Mouse (Mus musculus): ENCODE measurements at regions not wholly inside any gene's neighbourhood (a gene's known extent, or its start where the extent isn't known, plus 50 kb on each side); places are given as distances from the start of the nearest gene placed in this dataset.

GRCm38 (mm10) chr5:116790419-116790818 lies 198.8 kb upstream of the Srrm4 start:
- DNase-seq (ENCODE audit: low spot score in 2 of 2), result no peak

DNA sequence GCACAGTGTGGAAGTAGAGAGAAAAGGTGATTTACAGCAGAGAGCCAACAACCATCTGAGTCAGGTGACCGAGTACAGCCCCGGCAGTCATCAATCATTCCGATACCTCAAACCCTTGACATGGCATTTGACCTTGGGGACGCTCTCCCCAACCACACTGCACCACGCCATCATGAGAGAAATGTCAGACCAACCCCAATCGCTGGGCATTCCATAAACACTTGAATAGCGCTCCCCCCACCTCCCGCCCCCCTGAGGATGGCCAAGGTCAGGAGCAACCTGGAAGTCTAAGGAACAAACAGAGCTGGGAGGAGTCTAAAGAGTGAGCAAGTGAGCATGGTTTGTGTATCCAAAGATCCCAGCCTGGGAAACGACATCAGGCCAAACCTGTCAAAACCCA lies 198.2 kb upstream of the Srrm4 start:
- no peak for DNase-seq (ENCODE audit: low spot score in 2 of 2)

DNA sequence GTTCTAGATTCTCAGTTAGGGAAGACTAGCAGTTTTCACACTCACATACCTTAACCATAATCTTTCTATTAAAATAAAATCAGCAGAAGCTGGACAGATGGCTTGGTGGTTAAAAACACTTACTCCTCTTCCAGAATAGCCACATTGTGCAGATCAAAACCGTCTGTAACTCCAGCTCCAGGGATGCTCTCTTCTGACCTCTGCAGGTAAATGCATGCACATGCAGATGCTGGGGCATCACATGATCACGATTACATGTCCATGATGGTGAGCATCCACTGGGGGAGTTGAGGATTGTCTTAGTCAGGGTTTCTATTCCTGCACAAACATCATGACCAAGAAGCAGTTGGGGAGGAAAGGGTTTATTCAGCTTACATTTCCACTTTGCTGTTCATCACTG lies 184.8 kb upstream of the Srrm4 start:
- no peak for DNase-seq (ENCODE audit: low spot score in 2 of 2)

DNA sequence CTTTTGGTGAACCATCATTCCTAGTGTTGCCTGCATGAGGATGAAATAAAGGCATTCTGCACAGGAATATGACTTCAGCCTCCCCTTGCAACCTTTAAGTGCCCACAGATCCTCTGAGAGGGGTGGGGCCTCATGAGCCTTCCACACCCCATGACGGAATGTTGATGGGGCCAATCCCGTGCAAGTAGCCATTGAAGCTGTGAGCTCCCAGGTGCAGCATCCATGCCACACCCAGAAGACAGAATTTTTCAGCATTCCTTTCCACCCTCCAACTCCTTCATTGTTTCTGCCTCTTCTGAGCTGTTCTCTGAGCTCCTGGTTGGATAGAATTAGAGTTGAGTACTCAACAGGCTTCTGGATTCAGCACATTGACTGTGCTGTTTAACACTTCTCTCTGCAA lies 174.6 kb upstream of the Srrm4 start:
- no peak for DNase-seq (ENCODE audit: low spot score in 2 of 2)

- DNase-seq (ENCODE audit: low spot score in 2 of 2), result no peak
Measured at GRCm38 (mm10) chr5:116761323-116761722, 169.7 kb upstream of the Srrm4 start.

DNA sequence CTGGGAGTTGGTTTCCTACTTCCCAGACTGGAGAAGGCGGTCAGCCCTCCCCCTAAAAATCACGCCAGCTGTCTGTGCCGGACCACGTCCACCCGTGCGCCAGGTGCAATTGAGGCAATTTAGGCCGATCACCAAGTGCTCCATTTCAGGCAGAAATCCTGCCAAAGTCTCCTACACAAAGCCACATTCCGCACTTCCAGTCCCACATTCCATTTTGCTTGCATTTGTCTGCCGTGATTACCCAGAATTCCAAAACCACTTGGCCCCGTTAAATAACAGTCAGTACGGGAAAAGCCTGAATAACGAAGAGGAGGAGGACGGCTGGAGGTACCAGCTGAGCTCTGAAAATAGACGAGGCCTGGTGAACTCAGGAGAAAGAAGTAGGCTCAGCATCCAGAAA lies 167.1 kb upstream of the Srrm4 start:
- peak; percentile 31 to 64 for DNase-seq (ENCODE audit: low spot score in 2 of 2)

DNA sequence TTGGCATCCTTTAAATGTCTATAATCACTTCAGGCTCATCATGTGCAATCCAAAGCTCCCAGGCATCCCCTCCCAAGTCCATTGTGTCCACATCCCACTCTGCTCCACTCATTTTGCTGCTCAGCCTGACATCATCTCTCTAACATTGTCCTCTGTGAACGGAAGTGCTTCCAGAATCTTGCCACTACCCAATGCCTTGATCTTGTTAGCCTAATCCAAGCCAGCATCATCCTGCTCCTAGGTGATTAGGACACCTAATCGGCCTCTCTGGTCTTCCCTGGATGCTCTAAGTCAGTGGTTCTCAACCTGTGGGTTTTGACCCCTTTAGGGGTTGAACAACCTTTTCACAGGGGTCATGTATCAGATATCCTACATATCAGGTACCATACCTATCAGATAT lies 161.3 kb upstream of the Srrm4 start:
- no peak for DNase-seq (ENCODE audit: low spot score in 2 of 2)

- DNase-seq (ENCODE audit: low spot score in 2 of 2), result no peak
Measured at GRCm38 (mm10) chr5:116752096-116752495, 160.5 kb upstream of the Srrm4 start.

DNA sequence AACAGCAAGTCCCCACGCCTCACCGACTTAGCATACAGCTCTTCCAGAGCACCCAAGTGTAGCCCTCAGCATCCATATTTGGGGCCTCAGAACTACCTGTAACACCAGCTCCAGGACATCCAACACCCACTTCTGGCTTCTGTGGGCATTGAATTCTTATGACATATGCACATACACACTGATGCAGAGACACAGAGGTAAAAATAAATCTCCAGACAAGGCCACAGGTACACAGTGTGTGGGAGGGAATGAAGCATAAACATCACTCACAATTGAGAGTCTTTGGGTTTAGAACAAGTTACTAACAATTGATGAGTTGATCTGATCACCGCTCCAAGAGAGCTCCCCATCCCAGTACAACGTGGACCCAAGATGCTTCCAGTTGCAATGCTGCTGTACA lies 154.2 kb upstream of the Srrm4 start:
- no peak for DNase-seq (ENCODE audit: low spot score in 2 of 2)

DNA sequence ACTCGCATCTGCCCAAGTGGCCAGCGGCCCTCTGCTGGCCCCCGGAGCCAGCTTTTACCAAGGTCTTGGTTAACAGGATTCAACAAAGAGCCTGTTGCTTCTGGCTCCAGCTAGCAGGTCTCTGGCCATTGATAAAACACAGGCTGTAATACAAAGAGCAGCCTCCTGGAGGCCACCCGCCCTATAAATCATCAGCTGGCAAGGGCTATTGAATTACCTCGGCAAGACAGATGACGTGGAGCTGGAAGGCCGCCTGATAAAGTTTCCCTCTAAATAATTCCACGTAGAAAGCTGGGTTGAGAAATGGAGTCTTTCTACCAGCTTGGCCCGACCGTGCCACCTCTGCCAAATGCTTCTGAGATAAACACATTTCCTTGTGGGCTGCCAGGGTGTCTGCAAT lies 152.8 kb upstream of the Srrm4 start:
- no peak for DNase-seq (ENCODE audit: low spot score in 2 of 2)

- no peak for DNase-seq (ENCODE audit: low spot score in 2 of 2)
Measured at GRCm38 (mm10) chr5:116735622-116736021, 144.0 kb upstream of the Srrm4 start.

DNA sequence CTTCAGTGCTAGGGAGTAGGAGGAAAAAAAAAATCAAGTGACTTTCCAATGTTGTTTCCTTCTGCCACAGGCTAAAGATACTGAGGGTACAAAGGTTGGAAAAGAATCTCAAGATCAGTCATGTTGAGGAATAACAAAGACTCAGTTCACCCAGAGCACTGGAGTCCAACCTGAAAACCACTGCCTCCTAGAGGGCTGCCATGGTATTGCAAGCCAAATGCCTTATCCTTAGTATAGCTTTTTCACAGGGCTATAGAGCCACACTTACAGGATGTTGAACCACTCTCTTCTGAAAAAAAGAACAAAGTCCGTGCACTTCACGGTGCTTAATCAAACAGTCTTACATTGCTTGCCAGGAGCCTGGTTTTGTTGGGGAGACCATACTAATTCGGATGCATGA lies 139.9 kb upstream of the Srrm4 start:
- DNase-seq (ENCODE audit: low spot score in 2 of 2), result no peak

DNA sequence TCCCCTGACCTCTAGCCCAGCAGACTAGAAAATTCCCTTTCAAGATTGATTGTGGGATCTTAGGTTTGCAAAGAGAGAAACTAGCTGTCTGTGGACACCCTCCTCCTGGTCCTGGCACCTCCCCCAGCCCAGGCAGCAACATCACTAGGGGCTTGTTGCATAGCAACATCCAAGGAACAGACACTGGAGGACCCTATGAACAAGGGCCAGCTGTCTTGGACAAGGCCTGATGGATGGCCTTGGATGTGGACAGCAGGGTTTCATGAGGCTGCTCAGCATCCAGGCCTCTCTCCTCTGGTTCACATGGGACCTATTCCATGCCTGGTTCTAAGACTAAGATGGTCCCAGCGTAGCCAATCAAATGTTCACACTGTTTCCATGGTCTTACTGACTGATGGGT lies 127.6 kb upstream of the Srrm4 start:
- no peak for DNase-seq (ENCODE audit: low spot score in 2 of 2)

- no peak for DNase-seq (ENCODE audit: low spot score in 2 of 2)
Measured at GRCm38 (mm10) chr5:116714256-116714655, 122.6 kb upstream of the Srrm4 start.

- DNase-seq (ENCODE audit: low spot score in 2 of 2), result peak in 1 of 2 experiments; percentile 4
Measured at GRCm38 (mm10) chr5:116712056-116712455, 120.4 kb upstream of the Srrm4 start.

DNA sequence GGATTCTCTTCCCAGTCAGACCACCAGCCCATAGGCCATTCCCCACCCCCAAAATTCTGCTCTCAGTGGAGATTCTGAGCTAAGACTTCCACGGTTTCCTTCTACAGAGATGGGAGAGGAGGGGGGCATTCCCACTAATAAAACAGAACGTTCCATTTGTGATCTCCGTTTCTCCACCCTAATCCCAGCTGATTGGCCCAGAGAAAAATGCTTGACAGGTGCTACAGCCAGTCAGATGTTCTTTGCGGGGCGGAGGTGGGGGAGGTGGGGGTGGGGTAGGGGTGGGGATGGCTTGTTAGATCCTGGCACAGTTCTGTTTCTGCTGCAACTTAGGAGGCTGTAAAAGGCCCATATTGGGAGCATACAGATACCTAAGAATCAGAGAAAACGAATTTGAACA lies 116.9 kb upstream of the Srrm4 start:
- no peak for DNase-seq (ENCODE audit: low spot score in 2 of 2)

DNA sequence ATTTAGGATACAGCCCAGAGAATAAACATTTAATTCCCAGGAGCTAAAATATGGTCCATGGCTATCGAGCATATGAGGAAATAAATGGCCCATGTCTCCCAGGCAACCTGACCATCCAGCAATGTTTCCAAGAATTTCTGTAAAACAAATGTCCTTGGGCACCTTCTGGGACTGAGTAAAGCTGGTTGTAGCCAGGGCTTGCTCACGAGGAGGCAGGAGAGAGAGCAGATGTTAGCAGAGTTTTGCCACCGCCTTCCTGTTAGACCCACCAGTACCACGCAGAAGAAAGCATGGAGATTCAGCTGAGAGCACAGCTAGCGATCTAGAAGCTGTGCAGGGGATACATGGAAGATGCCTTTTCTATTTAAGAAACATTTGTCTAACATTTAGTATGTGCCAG lies 70.8 kb upstream of the Srrm4 start:
- peak in 1 of 2 experiments; percentile 6 for DNase-seq (ENCODE audit: low spot score in 2 of 2)

DNA sequence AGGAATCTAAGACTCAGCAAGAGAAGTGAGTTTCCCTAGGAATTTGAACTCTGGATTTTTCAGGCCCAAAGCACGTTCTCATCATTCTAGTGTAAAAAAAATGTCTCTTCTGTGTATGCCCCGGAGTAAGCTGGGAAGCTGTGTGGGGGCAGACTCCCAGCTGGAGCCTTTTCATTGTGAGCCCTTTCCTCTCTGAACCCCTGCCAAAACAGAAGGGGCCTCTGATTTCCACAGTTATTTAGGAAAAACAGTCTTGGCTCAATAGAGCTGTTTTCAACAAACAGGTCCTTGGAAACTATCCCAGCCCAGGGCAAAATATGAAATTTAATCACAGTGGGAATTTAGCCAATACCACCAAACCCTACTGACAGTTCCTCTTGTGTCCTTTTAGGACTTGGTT lies 70.2 kb upstream of the Srrm4 start:
- peak; percentile 39 to 86 for DNase-seq (ENCODE audit: low spot score in 2 of 2)

- peak in 1 of 2 experiments; percentile 36 for DNase-seq (ENCODE audit: low spot score in 2 of 2)
Measured at GRCm38 (mm10) chr5:116654486-116655420, 63.1 kb upstream of the Srrm4 start.

Measured in layer of hippocampus, postnatal 14 days (tissue).